25 mouse cellular contexts compared by ENCODE assay signal in genomic region chr7:44341714-44342113, GRCm38 (mm10). TPM values are rescaled to one million over a fixed set of nuclear protein-coding genes. Genes with fewer than 3 reads are reported as not detected.
"Had no signal": no experiment of that assay in that cellular context is flagged by ENCODE, and none has a peak within 500 bp of the region (broad histone marks: within the 10 kb centered on the region; RNA-seq: fewer than 3 reads in every experiment).

No protein-coding gene starts in this region.

- H3K27ac ChIP-seq: kidney, embryonic 15.5 days; limb, embryonic 10.5 days; limb, embryonic 13.5 days; liver, embryonic 12.5 days; liver, embryonic 15.5 days; lung, embryonic 15.5 days; midbrain, embryonic 10.5 days; midbrain, embryonic 15.5 days; neural tube, embryonic 12.5 days; neural tube, embryonic 15.5 days; stomach, postnatal 0 days had no signal

- DNase-seq: kidney, adult 11 months; kidney, adult 8-10 months; kidney, postnatal 10 days; kidney, postnatal 36 days; layer of hippocampus, postnatal 36 days; liver; lung, adult 18-20 months; lung, postnatal 10 days; lung, postnatal 36 days; retina, postnatal 1 day; right cerebral cortex, postnatal 14 days; right cerebral cortex, postnatal 4 days; thymus, postnatal 25 days had no signal

- H3K4me3 ChIP-seq: kidney, embryonic 15.5 days; limb, embryonic 10.5 days; limb, embryonic 13.5 days; liver, embryonic 12.5 days; liver, embryonic 15.5 days; lung, embryonic 15.5 days; megakaryocyte, embryonic 14.5 days; midbrain, embryonic 10.5 days; midbrain, embryonic 15.5 days; neural tube, embryonic 12.5 days; neural tube, embryonic 15.5 days had no signal

- H3K4me1 ChIP-seq: limb, embryonic 13.5 days; liver, embryonic 12.5 days; liver, embryonic 15.5 days had no signal

RNA-seq across cellular contexts. Expression of gene Syt3, which starts 42.2 kb away (rescaled TPM):
- polyA plus RNA-seq: liver, embryonic 15.5 days had no signal
